Mouse (Mus musculus) intestine, embryonic 16.5 days (tissue): ENCODE measurements around the gene Il12b. TPM values are rescaled to one million over a fixed set of nuclear protein-coding genes. Genes with fewer than 3 reads are reported as not detected.

Source experiments
- polyA plus RNA-seq: library from polyadenylated mRNA; unstranded; fragments of >200 nt; fragmentation: Nextera tagmentation; extraction: Ambion mirVana; gene quantifications from 2 replicates; pipeline ENCODE4 v1.2.1, GENCODE M21; 2015

The Il12b gene
- polyA plus RNA-seq, 1 experiment from 2014 or later = not detected

Other genes starting within 250 kb of the Il12b start
- gene Ublcp1, start 70.4 kb downstream of the Il12b start, polyA plus RNA-seq = 42.5 and 51.1 TPM in 2 replicates
- gene Rnf145, start 118.9 kb downstream of the Il12b start, polyA plus RNA-seq = 36.6 and 37.1 TPM in 2 replicates
- gene Ebf1, start 217.3 kb downstream of the Il12b start, polyA plus RNA-seq = 7.9 and 8.7 TPM in 2 replicates